Mouse (Mus musculus): ENCODE data around the gene Jarid2. TPM values are rescaled to one million over a fixed set of nuclear protein-coding genes. Genes with fewer than 3 reads are reported as not detected.
A peak's percentile ranks its signal among the peaks of the same experiment; 100 is the strongest.

Gene Jarid2
- polyA plus RNA-seq, 1 experiment, result 3.9 TPM

- H3K79me2 ChIP-seq (ENCODE audit: control insufficient read depth, insufficient read depth), result peaks cover 27% of the 10 kb centered on the region
- no peak overlapping the region for H3K4me3 ChIP-seq
Observed at GRCm38 (mm10) chr13:44780506-44780905, 51.2 kb downstream of the Jarid2 start.

GRCm38 (mm10) chr13:44781126-44781525 is 51.9 kb downstream of the Jarid2 start:
- Histone ChIP-seq H3K36me3 (ENCODE audit: control insufficient read depth, insufficient read depth) (no peaks in the 10 kb centered on the region), H3K79me2 (ENCODE audit: control insufficient read depth, insufficient read depth) (peaks cover 21% of the 10 kb centered on the region), H3K4me3 (no peak overlapping the region), H3ac (ENCODE audit: control insufficient read depth, insufficient read length) (no peak overlapping the region), H3K27me3 (ENCODE audit: control insufficient read depth, insufficient read depth, insufficient read length) (no peaks in the 10 kb centered on the region), H3K4me2 (ENCODE audit: low read depth) (peak overlapping the region; percentile 54)
- TF ChIP-seq POLR2AphosphoS2 (IDR thresholded peaks at IDR 0.05; ENCODE audit: insufficient read length, low read depth), result no peak

More at GRCm38 (mm10) chr13:44780506-44780905, 51.2 kb downstream of the Jarid2 start:
- Histone ChIP-seq H3K36me3 (ENCODE audit: control insufficient read depth, insufficient read depth) (no peaks in the 10 kb centered on the region), H3K4me2 (ENCODE audit: low read depth) (peak overlapping the region; percentile 54), H3ac (ENCODE audit: control insufficient read depth, insufficient read length) (no peak overlapping the region), H3K27me3 (ENCODE audit: control insufficient read depth, insufficient read depth, insufficient read length) (no peaks in the 10 kb centered on the region)
- TF ChIP-seq CEBPB (IDR thresholded peaks at IDR 0.05; ENCODE audit: insufficient read depth, poor library complexity, severe bottlenecking) (no peak), REST (IDR thresholded peaks at IDR 0.05; ENCODE audit: insufficient read depth, insufficient read length) (no peak), SRF (IDR thresholded peaks at IDR 0.05; ENCODE audit: control insufficient read depth, insufficient read length, low read depth) (no peak), TCF12 (IDR thresholded peaks at IDR 0.05; ENCODE audit: insufficient read depth, poor library complexity, severe bottlenecking) (no peak), POLR2A (IDR thresholded peaks at IDR 0.05; ENCODE audit: insufficient read length, low read depth) (no peak), MYOG (IDR thresholded peaks at IDR 0.05; ENCODE audit: control insufficient read depth in 1 of 3, insufficient read depth in 1 of 3, insufficient read length in 2 of 3, low read depth in 2 of 3) (no peak), POLR2AphosphoS2 (IDR thresholded peaks at IDR 0.05; ENCODE audit: insufficient read length, low read depth) (no peak), TCF3 (IDR thresholded peaks at IDR 0.05; ENCODE audit: insufficient read length, low read depth) (no peak), MYOD1 (IDR thresholded peaks at IDR 0.05; ENCODE audit: control insufficient read depth in 1 of 3, insufficient read length in 2 of 3, low read depth in 2 of 3) (no peak), MAX (IDR thresholded peaks at IDR 0.05; ENCODE audit: low read depth) (no peak), USF1 (IDR thresholded peaks at IDR 0.05; ENCODE audit: low read depth) (no peak), E2F4 (IDR thresholded peaks at IDR 0.05; ENCODE audit: insufficient read depth) (no peak)

GRCm38 (mm10) chr13:44784551-44784950 is 55.3 kb downstream of the Jarid2 start:
- Histone ChIP-seq H3K27me3 (ENCODE audit: control insufficient read depth, insufficient read depth, insufficient read length) (no peaks in the 10 kb centered on the region), H3K79me2 (ENCODE audit: control insufficient read depth, insufficient read depth) (peaks cover 49% of the 10 kb centered on the region), H3K36me3 (ENCODE audit: control insufficient read depth, insufficient read depth) (no peaks in the 10 kb centered on the region), H3ac (ENCODE audit: control insufficient read depth, insufficient read length) (no peak overlapping the region), H3K4me3 (no peak overlapping the region), H3K4me2 (ENCODE audit: low read depth) (no peak overlapping the region)
- TF ChIP-seq MYOD1 (IDR thresholded peaks at IDR 0.05; ENCODE audit: control insufficient read depth in 1 of 3, insufficient read length in 2 of 3, low read depth in 2 of 3), result no peak
- TF ChIP-seq TCF12 (IDR thresholded peaks at IDR 0.05; ENCODE audit: insufficient read depth, poor library complexity, severe bottlenecking), result no peak
- no peak for TF ChIP-seq E2F4 (IDR thresholded peaks at IDR 0.05; ENCODE audit: insufficient read depth)
- TF ChIP-seq CEBPB (IDR thresholded peaks at IDR 0.05; ENCODE audit: insufficient read depth, poor library complexity, severe bottlenecking), result no peak
- TF ChIP-seq USF1 (IDR thresholded peaks at IDR 0.05; ENCODE audit: low read depth), result no peak
- no peak for TF ChIP-seq TCF3 (IDR thresholded peaks at IDR 0.05; ENCODE audit: insufficient read length, low read depth)
- no peak for TF ChIP-seq MYOG (IDR thresholded peaks at IDR 0.05; ENCODE audit: control insufficient read depth in 1 of 3, insufficient read depth in 1 of 3, insufficient read length in 2 of 3, low read depth in 2 of 3)
- TF ChIP-seq MAX (IDR thresholded peaks at IDR 0.05; ENCODE audit: low read depth), result no peak
- no peak for TF ChIP-seq POLR2A (IDR thresholded peaks at IDR 0.05; ENCODE audit: insufficient read length, low read depth)
- TF ChIP-seq SRF (IDR thresholded peaks at IDR 0.05; ENCODE audit: control insufficient read depth, insufficient read length, low read depth), result no peak

- peaks cover 52% of the 10 kb centered on the region for H3K79me2 ChIP-seq (ENCODE audit: control insufficient read depth, insufficient read depth)
- no peaks in the 10 kb centered on the region for H3K36me3 ChIP-seq (ENCODE audit: control insufficient read depth, insufficient read depth)
- H3K4me2 ChIP-seq (ENCODE audit: low read depth), result no peak overlapping the region
- TF ChIP-seq E2F4 (IDR thresholded peaks at IDR 0.05; ENCODE audit: insufficient read depth) (no peak), MYOD1 (IDR thresholded peaks at IDR 0.05; ENCODE audit: control insufficient read depth in 1 of 3, insufficient read length in 2 of 3, low read depth in 2 of 3) (no peak), TCF3 (IDR thresholded peaks at IDR 0.05; ENCODE audit: insufficient read length, low read depth) (no peak), CEBPB (IDR thresholded peaks at IDR 0.05; ENCODE audit: insufficient read depth, poor library complexity, severe bottlenecking) (no peak), TCF12 (IDR thresholded peaks at IDR 0.05; ENCODE audit: insufficient read depth, poor library complexity, severe bottlenecking) (no peak), USF1 (IDR thresholded peaks at IDR 0.05; ENCODE audit: low read depth) (no peak), MAX (IDR thresholded peaks at IDR 0.05; ENCODE audit: low read depth) (no peak), POLR2AphosphoS2 (IDR thresholded peaks at IDR 0.05; ENCODE audit: insufficient read length, low read depth) (no peak), SRF (IDR thresholded peaks at IDR 0.05; ENCODE audit: control insufficient read depth, insufficient read length, low read depth) (no peak)
- no peak overlapping the region for H3ac ChIP-seq (ENCODE audit: control insufficient read depth, insufficient read length)
- H3K27me3 ChIP-seq (ENCODE audit: control insufficient read depth, insufficient read depth, insufficient read length), result no peaks in the 10 kb centered on the region
- H3K4me3 ChIP-seq, result no peak overlapping the region
Observed at GRCm38 (mm10) chr13:44786291-44786690, 57.0 kb downstream of the Jarid2 start.

GRCm38 (mm10) chr13:44788352-44789125 is 59.3 kb downstream of the Jarid2 start:
- H3ac ChIP-seq (ENCODE audit: control insufficient read depth, insufficient read length), result no peak overlapping the region
- no peak overlapping the region for H3K4me3 ChIP-seq
- TF ChIP-seq POLR2AphosphoS2 (IDR thresholded peaks at IDR 0.05; ENCODE audit: insufficient read length, low read depth), result no peak
- no peak for TF ChIP-seq REST (IDR thresholded peaks at IDR 0.05; ENCODE audit: insufficient read depth, insufficient read length)
- TF ChIP-seq MAX (IDR thresholded peaks at IDR 0.05; ENCODE audit: low read depth), result no peak
- no peak for TF ChIP-seq E2F4 (IDR thresholded peaks at IDR 0.05; ENCODE audit: insufficient read depth)
- no peak for TF ChIP-seq MYOD1 (IDR thresholded peaks at IDR 0.05; ENCODE audit: control insufficient read depth in 1 of 3, insufficient read length in 2 of 3, low read depth in 2 of 3)
- no peak for TF ChIP-seq SRF (IDR thresholded peaks at IDR 0.05; ENCODE audit: control insufficient read depth, insufficient read length, low read depth)
- no peak for TF ChIP-seq CEBPB (IDR thresholded peaks at IDR 0.05; ENCODE audit: insufficient read depth, poor library complexity, severe bottlenecking)
- no peak for TF ChIP-seq USF1 (IDR thresholded peaks at IDR 0.05; ENCODE audit: low read depth)
- no peak for TF ChIP-seq TCF3 (IDR thresholded peaks at IDR 0.05; ENCODE audit: insufficient read length, low read depth)
- TF ChIP-seq POLR2A (IDR thresholded peaks at IDR 0.05; ENCODE audit: insufficient read length, low read depth), result no peak
- no peak for TF ChIP-seq TCF12 (IDR thresholded peaks at IDR 0.05; ENCODE audit: insufficient read depth, poor library complexity, severe bottlenecking)
- no peak for TF ChIP-seq MYOG (IDR thresholded peaks at IDR 0.05; ENCODE audit: control insufficient read depth in 1 of 3, insufficient read depth in 1 of 3, insufficient read length in 2 of 3, low read depth in 2 of 3)
- H3K36me3 ChIP-seq (ENCODE audit: control insufficient read depth, insufficient read depth), result no peaks in the 10 kb centered on the region
- no peaks in the 10 kb centered on the region for H3K27me3 ChIP-seq (ENCODE audit: control insufficient read depth, insufficient read depth, insufficient read length)
- H3K79me2 ChIP-seq (ENCODE audit: control insufficient read depth, insufficient read depth), result peaks cover 67% of the 10 kb centered on the region
- H3K4me2 ChIP-seq (ENCODE audit: low read depth), result no peak overlapping the region
